Mouse (Mus musculus) NIH3T3 (cell line): ENCODE results near the gene Tmem182.
A peak's percentile ranks its signal among the peaks of the same experiment; 100 is the strongest.

Experiments
- DNase-seq: peaks from one replicate; pipeline ENCODE4 v3.0.0-alpha.2; 2012; ENCODE audit warnings: low read depth

Tmem182 gene

DNA sequence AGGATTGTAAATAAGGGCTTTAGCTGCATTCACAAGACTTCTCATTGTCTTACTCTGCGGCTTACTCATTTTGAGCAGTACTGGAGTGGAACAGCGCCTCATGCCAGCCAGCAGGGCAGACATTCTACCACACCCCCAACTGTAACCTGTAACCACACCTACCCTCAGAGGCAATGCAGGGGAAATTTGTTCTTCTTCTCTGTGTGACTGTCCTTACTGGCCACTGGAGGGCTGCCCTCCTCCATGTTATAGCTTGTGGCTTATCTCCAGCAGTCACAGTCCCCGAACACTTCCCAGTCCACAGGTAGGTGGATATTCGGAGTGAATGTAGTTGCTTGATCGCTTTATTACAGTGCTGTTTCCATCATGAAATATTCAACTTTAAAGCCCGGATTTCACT lies 59.6 kb downstream of the Tmem182 start:
- DNase-seq: no peak

DNA sequence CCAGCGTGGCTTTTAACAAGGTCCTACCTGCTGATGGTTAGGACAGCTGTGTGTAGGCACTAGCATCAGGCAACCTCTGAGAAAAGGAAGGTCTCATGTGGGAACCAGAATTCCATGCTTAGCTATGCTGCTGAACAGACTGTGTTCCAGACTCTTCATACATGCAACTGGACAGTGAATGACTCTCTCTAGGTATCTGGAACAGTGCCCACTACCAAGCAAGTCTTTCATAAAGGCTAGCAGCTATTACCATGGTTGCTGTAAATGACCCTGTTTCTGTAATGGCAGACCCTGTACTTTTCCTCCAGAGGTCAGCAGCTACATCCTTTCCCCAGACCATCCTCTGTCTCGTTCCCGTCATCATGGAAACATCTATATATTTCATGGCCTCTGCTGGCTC lies 61.7 kb downstream of the Tmem182 start:
- DNase-seq: no peak

DNA sequence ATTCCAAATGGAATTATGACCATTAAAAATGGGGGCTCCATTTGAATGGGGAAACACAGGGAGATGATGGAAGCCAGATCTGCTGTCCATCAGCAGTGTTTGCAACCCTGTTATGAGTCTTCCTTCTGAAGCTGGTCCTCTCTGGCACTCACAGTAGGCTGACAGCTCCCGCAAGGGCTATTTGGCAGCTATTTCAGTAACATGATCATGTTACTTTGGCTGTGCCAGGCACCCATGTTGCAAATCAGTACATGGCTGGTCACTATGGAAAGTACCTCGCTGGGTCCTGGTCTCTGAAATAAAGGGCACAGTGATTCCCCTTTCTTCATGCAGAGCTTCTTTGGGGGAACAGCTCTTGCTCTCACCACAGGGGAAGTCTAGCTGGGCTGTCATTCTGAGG lies 62.2 kb downstream of the Tmem182 start:
- peak; percentile 50 for DNase-seq

DNA sequence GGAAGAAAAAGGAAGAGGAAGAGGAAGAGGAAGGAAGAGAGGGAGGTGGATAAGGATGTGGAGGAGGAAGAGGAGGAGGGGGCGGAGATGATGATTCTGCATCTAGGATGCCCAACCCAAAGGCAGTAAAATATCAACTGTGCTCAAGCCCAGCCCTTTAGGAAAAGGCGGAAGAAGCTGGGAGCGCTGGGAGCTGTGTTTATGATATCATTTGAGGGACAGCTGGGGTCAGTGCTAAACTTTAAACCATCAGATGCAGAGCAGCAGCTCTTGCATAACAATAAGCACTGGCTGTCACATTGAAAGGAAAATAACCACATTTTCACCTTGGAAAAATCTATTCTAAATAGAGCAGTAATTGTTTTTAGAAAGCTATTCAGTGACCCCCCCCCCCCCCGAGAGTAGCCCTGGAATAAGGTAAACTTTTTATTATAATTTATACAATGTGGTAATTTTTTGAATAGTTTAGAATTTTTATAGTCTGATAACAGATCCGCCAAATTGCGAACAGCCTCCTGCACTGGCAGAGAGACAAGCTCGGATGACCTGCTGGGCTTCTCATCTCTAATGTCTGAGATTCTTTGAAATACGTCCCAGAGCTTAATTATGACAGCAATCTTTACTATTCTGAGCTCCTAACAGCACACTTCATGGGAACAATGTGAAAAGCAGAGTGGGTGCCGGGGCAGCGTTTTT lies 68.5 kb downstream of the Tmem182 start:
- DNase-seq: no peak

DNA sequence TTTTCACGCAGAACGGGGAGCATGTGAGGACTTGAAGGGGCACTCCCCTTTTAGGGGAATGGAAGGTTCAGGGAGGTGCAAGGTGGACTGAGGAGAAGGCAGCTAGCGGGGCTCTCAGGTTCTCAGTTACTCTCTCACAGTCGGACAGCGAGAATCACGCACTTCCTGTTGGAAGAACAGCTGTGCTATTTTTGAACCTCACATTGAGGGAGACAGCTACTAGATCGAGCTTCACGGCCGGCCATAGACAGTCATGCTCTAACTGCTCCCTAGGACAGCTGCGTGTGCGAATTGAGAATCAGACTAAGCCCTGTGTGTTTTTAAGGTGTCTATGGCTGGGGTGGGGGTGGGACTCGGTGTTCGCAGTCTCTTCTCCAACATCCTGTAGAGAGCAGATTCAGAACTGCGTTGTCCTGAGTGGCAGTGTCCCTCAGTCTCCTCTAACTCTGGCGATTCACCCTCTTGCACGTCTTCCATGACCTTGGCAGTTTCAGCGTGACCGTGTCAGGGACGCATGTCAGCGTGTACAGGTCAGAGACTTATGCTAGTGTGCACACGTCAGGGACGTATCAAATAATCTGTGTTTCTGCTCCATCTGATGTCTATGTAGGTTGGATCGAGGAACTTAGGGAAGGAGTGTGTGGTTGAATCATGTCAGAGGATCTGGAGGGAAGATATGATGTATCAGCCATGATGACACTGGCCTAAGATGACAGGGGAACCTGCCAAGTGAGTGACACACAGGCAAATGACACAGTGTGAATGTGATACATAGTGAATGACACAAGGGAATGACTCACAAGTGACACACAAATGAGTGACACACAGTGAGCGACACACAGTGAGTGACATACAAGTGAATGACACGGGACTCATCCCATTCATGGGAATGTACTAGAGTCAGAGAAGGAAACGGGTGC lies 69.3 kb downstream of the Tmem182 start:
- DNase-seq: no peak

DNA sequence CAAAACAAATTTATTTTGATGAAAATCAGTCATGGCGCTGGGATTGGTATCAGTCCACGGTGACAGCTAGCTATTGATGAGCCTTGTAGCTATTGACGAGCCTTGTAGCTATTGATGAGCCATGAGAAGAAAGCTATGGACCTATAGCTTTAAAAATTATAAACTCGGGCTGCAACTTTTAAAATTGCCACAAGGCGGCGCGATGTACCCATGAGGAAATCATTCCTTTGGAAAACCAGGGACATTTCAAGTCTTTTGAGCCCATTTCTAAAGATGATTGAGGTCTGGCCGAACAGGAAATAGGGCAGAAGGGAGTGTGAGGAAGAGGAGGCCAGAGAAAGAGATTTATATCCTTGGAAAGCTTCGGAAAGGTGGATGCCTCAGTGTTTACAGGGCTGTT lies 73.7 kb downstream of the Tmem182 start:
- peak; percentile 91 for DNase-seq

DNA sequence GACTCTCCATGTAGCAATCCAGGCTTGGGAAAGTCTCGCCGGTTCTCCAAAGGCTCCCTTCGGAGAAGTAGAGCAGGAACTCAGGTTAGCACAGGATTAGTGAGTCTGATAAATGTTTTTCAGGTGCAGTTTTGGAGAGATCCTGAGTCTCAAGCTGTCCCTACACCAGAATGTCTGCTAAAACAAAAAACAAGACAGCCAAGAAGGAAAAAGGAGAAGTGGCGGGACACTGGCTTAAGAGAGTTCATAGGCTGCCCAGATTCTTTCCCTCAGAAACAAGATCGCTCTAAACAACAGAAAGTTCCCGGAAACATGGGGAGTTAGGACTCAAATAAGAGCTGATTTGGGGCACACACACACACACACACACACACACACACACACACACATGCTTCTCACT lies 74.1 kb downstream of the Tmem182 start:
- DNase-seq: no peak

DNA sequence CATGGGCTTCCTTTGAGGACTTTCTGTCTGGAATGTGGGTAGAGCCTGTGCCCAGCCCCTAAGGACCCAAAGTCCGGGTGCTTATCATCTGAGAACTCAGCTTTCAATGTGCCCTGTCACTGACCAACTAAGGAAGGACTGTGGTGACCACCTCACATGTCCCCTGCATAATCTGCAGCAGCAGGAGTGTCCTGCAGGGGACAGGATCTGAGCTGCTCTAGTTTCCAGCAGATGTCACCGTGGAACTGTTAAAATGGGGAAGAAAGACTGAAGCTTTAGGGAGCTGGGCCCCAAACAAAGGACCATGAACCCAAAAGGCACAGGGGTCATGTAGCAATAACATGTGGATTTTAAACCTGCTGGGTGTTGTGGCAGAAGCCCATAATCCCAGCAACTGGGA lies 75.1 kb downstream of the Tmem182 start:
- peak; percentile 47 for DNase-seq

DNA sequence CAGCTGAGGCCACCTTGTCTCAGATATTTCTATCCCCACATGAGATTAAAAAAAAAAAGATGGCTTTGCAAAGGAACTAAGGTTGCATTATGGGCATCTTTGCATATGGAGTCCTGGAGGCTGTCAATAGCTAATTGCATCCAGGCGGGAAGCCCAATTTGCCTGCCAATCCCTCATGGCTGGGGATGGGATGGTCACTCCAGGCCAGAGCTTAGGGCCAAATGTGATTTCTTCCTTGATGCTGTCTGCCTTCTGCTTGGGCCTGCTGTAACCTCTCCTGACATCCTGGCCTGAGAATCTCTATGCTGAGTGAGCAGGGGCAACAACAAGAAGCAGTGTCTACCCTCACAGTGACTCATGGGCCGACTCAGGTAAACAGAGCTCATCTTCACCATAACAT lies 78.5 kb downstream of the Tmem182 start:
- DNase-seq: peak; percentile 48

DNA sequence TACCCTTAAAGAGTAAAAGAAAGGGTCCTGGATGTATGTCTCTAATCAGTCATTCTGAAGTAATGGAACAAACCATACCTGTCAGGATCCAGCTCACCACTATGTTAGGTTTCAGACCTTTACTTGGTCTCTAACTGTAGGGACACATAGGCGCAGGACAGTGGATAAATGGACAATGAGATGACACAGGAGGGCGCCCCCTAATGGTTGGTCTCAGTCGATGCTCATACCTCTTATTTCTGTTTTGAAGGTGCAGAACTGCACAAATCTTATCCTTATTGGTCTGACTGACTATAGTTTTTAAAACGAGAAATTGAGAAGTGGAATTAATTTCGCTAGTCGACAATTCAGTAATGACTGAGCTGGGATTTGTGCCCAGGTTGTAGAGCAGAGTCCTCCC lies 79.5 kb downstream of the Tmem182 start:
- no peak for DNase-seq

DNA sequence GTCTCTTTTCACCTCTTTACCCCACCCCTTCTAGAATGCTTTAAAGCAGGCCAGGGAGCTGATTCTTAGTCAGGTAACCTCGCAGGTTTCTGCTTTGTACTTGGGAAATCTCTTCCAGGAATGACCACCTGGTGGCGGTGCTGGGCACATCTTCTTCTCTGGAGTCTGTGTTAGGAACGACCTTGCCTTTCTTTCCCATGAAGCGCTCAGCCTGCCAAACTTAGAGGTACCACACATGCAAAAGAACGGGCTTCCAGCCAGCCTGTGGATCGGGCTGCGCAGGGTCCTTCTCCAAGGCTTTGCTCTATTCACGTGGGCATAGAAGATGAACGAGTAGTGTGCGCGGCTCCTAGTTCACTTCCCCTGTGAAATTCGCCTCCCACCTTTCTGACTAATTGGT lies 82.3 kb downstream of the Tmem182 start:
- DNase-seq: peak; percentile 85

DNA sequence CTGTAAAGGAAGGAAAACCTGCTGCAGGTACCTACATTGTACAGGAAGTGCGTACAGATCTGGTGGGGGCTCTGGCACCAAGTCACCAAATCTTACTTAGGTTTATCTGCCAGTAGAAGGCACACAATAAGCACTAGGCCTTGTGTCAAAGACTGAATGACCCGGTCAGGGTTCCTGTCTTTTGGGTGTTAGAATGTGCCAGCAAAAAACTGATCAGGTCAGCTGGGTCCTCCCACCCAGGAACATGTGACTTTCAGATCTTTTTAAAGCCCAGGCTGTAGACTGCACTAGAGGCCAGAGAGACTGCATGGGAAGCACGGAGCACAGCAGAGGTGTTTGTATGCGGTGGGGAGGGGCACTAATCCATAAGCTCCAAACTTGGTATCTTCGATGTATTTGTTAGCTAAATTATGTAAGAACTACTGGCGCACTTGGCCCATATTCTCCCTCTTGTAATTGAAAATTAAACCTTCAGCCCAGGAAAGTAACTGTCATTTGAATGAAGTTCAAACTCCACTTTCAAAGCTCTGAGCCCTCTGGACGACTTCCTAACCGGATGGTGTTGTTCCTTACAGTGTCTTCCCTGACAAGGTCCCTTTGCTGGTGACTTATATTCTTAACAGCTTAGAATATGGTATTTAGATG lies 83.1 kb downstream of the Tmem182 start:
- no peak for DNase-seq

DNA sequence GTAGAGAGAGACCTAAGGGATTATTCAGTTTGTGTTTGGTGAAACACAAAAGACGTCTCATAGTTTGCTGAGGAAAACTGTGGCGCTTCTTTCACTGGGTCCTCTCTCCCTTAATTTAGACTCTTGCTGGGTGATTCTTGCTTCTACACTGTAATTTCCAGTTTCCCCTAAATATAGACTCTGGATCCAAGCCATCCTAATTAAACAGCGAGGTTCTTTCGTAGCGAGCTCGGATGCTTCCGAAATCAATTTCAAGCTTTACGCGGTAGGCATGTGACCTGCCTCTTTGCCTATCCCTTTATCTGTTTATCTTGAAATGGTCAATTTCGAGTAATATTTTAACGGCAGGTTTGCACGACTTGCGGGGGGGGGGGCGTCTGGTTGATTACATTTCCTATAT lies 84.2 kb downstream of the Tmem182 start:
- DNase-seq: no peak

DNA sequence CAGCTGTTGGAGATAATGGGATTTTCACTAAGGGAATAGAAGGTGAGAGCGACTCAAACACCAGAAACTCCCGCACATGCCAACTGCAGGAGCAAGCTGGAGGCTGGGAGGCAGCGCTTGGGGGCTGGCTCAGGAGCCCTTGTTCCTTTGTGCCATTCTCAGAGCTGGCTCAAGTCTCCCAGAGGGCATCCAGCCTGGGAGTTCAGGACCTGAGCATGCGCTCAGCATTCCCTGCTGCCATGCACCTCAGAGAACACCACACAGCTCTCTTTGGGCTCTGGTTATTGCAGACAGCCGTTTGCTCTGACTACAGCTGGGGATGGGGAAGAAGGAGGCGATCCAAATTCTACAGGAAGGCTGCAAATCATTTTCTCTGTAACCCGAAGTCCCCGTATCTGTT lies 84.8 kb downstream of the Tmem182 start:
- no peak for DNase-seq

DNA sequence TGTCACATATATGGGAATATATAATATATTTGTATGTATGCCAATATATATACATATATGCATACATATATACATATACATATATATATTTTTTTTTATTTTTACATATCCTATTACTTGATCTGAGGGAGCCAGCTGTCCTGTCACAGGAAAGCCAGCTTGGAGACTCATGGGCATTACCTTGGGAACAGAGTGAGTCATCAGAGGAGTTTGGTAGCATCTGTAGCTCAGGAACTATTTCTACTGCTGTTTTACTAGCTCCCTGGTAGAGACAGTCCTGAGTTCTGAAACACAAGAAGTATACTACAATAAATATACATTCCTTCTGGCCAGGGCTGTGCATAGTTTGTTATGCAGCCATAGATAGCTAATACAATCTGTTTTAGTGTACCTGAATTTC lies 98.3 kb downstream of the Tmem182 start:
- DNase-seq: no peak
